Comparison of ENCODE assay signal across 7 mouse cellular contexts in genomic region chr19:56997164-56997599, GRCm38 (mm10). TPM values are rescaled to one million over a fixed set of nuclear protein-coding genes. Genes with fewer than 3 reads are reported as not detected.
DNase-seq lines count a peak whose midpoint lies in the region; ATAC-seq and TF ChIP-seq lines count a peak whose summit lies in the region.

No protein-coding gene starts in this region.

- TF ChIP-seq CTCF in heart, postnatal 0 days (IDR thresholded peaks at IDR 0.05; ENCODE audit: low read depth) = no peak

- no peaks in the 10 kb centered on the region for H3K36me3 ChIP-seq in embryonic facial prominence, embryonic 12.5 days
- no peaks in the 10 kb centered on the region for H3K36me3 ChIP-seq in heart, postnatal 0 days (replicated peaks; ENCODE audit: control insufficient read depth, insufficient read depth, low read length)
- H3K36me3 ChIP-seq in midbrain, embryonic 11.5 days (ENCODE audit: control insufficient read depth, insufficient read depth, low read length) = no peaks in the 10 kb centered on the region

- peak overlapping the region; percentile 88 for H3K27ac ChIP-seq in embryonic facial prominence, embryonic 12.5 days
- H3K27ac ChIP-seq in heart, postnatal 0 days (ENCODE audit: low read depth) = no peak overlapping the region
- H3K27ac ChIP-seq in midbrain, embryonic 11.5 days (ENCODE audit: low read depth, low read length) = peak overlapping the region; percentile 9; the same call in 1 of the 2 replicates

- peak; percentile 65 for DNase-seq in ZHBTc4 (ENCODE audit: low read depth, low spot score)
- no peak for DNase-seq in heart, postnatal 0 days (ENCODE audit: low spot score)
- peak; percentile 79 to 81 for DNase-seq in kidney, postnatal 36 days
- DNase-seq in midbrain, embryonic 11.5 days (ENCODE audit: low spot score, missing footprints) = peak; percentile 88
- DNase-seq in left cerebral cortex, postnatal 14 days (ENCODE audit: low spot score in 2 of 2) = no peak

- no peak overlapping the region for H3K9ac ChIP-seq in embryonic facial prominence, embryonic 12.5 days
- H3K9ac ChIP-seq in heart, postnatal 0 days (replicated peaks; ENCODE audit: low read depth, low read length) = no peak overlapping the region
- H3K9ac ChIP-seq in midbrain, embryonic 11.5 days (ENCODE audit: low read length) = no peak overlapping the region

- peak overlapping the region; percentile 40 for H3K4me2 ChIP-seq in embryonic facial prominence, embryonic 12.5 days (replicated peaks)
- peak overlapping the region; percentile 16; the same call in 1 of the 2 replicates for H3K4me2 ChIP-seq in heart, postnatal 0 days (ENCODE audit: low read depth, low read length)
- peak overlapping the region; percentile 37 for H3K4me2 ChIP-seq in midbrain, embryonic 11.5 days

- H3K4me1 ChIP-seq in embryonic facial prominence, embryonic 12.5 days = peaks cover 31% of the 10 kb centered on the region
- peaks cover 7% of the 10 kb centered on the region for H3K4me1 ChIP-seq in heart, postnatal 0 days (ENCODE audit: control insufficient read depth, insufficient read depth)
- peaks cover 10% of the 10 kb centered on the region for H3K4me1 ChIP-seq in midbrain, embryonic 11.5 days (ENCODE audit: control insufficient read depth, insufficient read depth, low read length)

- no peaks in the 10 kb centered on the region for H3K9me3 ChIP-seq in embryonic facial prominence, embryonic 12.5 days
- H3K9me3 ChIP-seq in heart, postnatal 0 days (replicated peaks; ENCODE audit: control insufficient read depth, low read length) = no peaks in the 10 kb centered on the region
- no peaks in the 10 kb centered on the region; the same call in 1 of the 2 replicates for H3K9me3 ChIP-seq in midbrain, embryonic 11.5 days (ENCODE audit: control insufficient read depth, low read length)

- intact Hi-C loops in left cerebral cortex, postnatal 14 days (cut with DNase I) = no loop called here

- WGBS in embryonic facial prominence, embryonic 12.5 days = 2% methylated on average over 10 of the region's 10 CpGs
- WGBS in heart, postnatal 0 days = 7% methylated on average over 10 of the region's 10 CpGs
- WGBS in midbrain, embryonic 11.5 days = 5% methylated on average over 10 of the region's 10 CpGs

- peak overlapping the region; percentile 12; the same call in 1 of the 2 replicates for H3K4me3 ChIP-seq in embryonic facial prominence, embryonic 12.5 days
- no peak overlapping the region for H3K4me3 ChIP-seq in heart, postnatal 0 days (ENCODE audit: low read depth, low read length)
- no peak overlapping the region for H3K4me3 ChIP-seq in midbrain, embryonic 11.5 days (ENCODE audit: low read depth, low read length)

- peaks cover 3% of the 10 kb centered on the region; the same call in 1 of the 2 replicates for H3K27me3 ChIP-seq in embryonic facial prominence, embryonic 12.5 days
- H3K27me3 ChIP-seq in heart, postnatal 0 days (ENCODE audit: control insufficient read depth, insufficient read depth, low read length) = no peaks in the 10 kb centered on the region
- no peaks in the 10 kb centered on the region for H3K27me3 ChIP-seq in midbrain, embryonic 11.5 days (ENCODE audit: control insufficient read depth, insufficient read depth, low read length)

- TF ChIP-seq EP300 in heart, postnatal 0 days (IDR thresholded peaks at IDR 0.05; ENCODE audit: low read depth) = no peak

- ATAC-seq in embryonic facial prominence, embryonic 12.5 days (ENCODE audit: insufficient number of reproducible peaks, insufficient read depth, low FRiP score, low TSS enrichment) = peak; percentile 86
- peak; percentile 52 for ATAC-seq in heart, postnatal 0 days (ENCODE audit: insufficient read depth, low read depth)
- ATAC-seq in midbrain, embryonic 11.5 days (ENCODE audit: low FRiP score) = peak; percentile 71
- no peak for ATAC-seq in inflammation-experienced regulatory T-cells, adult 6 months

RNA-seq across cellular contexts. Expression of gene Afap1l2, which starts 10.8 kb away (rescaled TPM):
- 9.7 and 10.3 TPM in 2 replicates for polyA plus RNA-seq in embryonic facial prominence, embryonic 12.5 days (2016; fragmentation: Nextera tagmentation; extraction: Ambion mirVana)
- 2.3 and 3.6 TPM in 2 replicates for total RNA-seq in heart, postnatal 0 days (2014; rRNA removed; ENCODE audit: low replicate concordance)
- polyA plus RNA-seq in heart, postnatal 0 days (2015; fragmentation: Nextera tagmentation; extraction: Ambion mirVana) = 2.5 and 2.7 TPM in 2 replicates
- polyA plus RNA-seq in midbrain, embryonic 11.5 days (2014; fragmentation: Nextera tagmentation; extraction: Ambion mirVana) = 3.0 and 3.5 TPM in 2 replicates
- total RNA-seq in left cerebral cortex, postnatal 14 days (2021) = 10 to 100 TPM; 11.9 to 13.4 TPM
- polyA plus RNA-seq in inflammation-experienced regulatory T-cells, adult 6 months (2017; shearing (Covaris generic)) = not detected

Comparison
In these comparisons a context has a peak if more than half of its experiments do, and no peak if none do; other contexts are left out.
1. DNase-seq: peak in ZHBTc4 (single experiment), kidney, postnatal 36 days (2 of 2) and midbrain, embryonic 11.5 days (single experiment); none in heart, postnatal 0 days (single experiment) and left cerebral cortex, postnatal 14 days (0 of 2).
2. Peak in every context shown above with its lines, with median percentiles within 50 percentile points of each other: H3K4me2 ChIP-seq.